Mouse (Mus musculus): ENCODE measurements around the gene Pgd. TPM values are rescaled to one million over a fixed set of nuclear protein-coding genes. Genes with fewer than 3 reads are reported as not detected.
A peak's percentile ranks its signal among the peaks of the same experiment; 100 is the strongest.

Pgd gene
- polyA plus RNA-seq, 1 experiment from 2014 or later, result 51.3 TPM

DNA sequence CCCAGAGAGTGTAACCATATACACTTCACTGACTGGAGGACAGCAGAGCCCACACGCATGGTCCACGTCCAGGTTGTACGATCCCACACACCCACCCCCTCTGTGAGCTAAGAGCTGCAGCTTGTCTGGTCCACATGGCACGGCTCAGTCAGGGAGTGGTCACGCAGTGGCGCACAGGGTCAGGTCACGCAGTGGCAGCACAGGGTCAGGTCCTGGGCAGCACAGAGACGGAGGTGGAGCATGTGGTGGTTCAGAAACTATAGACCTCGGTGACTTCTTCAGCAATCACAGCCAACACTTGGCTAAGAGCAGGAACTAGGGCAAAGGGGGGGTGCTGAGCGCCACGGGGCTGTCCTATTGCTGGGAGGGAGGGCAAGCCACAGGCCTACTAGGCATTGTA is 16.3 kb downstream of the Pgd start:
- Histone ChIP-seq H3K9ac (ENCODE audit: low read length) (no peak overlapping the region), H3K36me3 (ENCODE audit: control insufficient read depth, insufficient read depth, low read length) (peaks cover 23% of the 10 kb centered on the region)

DNA sequence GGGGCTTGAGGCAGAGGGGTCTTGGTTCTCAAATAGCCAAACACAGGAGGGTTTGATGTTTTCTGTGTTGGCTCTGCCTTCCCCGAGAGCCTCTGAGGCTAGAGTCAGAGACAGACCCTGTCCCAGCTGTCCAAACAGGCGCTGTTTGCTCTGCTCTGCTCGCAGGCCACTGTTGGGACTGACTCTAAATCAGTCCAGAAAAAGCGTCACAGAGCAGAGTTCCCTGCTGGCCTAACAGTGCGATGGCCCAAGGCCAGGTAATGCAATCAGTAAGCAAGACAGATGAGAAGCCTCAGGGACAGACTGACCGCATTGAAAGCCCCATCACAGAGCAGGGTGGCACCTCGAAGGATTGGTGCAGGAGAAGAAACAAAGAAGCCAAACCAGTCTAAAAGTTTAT is 17.0 kb downstream of the Pgd start:
- H3K9ac ChIP-seq (ENCODE audit: low read length), result no peak overlapping the region
- H3K27ac ChIP-seq (ENCODE audit: low read depth, low read length), result no peak overlapping the region
- DNase-seq (ENCODE audit: low spot score), result no peak
- peaks cover 17% of the 10 kb centered on the region; the same call in 1 of the 2 replicates for H3K36me3 ChIP-seq (ENCODE audit: control insufficient read depth, insufficient read depth, low read length)
- 82% methylated on average over 7 of the region's 7 CpGs for WGBS
- no peaks in the 10 kb centered on the region; the same call in 1 of the 2 replicates for H3K4me1 ChIP-seq (replicated peaks; ENCODE audit: control insufficient read depth, insufficient read depth, low read length)
- no peaks in the 10 kb centered on the region for H3K27me3 ChIP-seq (ENCODE audit: control insufficient read depth, insufficient read depth, low read length)
- ATAC-seq (replicated peaks; ENCODE audit: low FRiP score), result no peak
- no peak overlapping the region for H3K4me2 ChIP-seq (ENCODE audit: low read depth, low read length, severe bottlenecking)
- no peak overlapping the region for H3K4me3 ChIP-seq (ENCODE audit: low read depth, low read length)
- no peaks in the 10 kb centered on the region for H3K9me3 ChIP-seq (ENCODE audit: control insufficient read depth, low read length)

More for the DNA sequence above, 16.3 kb downstream of the Pgd start:
- no peak for ATAC-seq (replicated peaks; ENCODE audit: low FRiP score)
- Histone ChIP-seq H3K4me3 (ENCODE audit: low read depth, low read length) (no peak overlapping the region), H3K4me1 (replicated peaks; ENCODE audit: control insufficient read depth, insufficient read depth, low read length) (no peaks in the 10 kb centered on the region), H3K4me2 (ENCODE audit: low read depth, low read length, severe bottlenecking) (no peak overlapping the region), H3K9me3 (ENCODE audit: control insufficient read depth, low read length) (no peaks in the 10 kb centered on the region), H3K27ac (ENCODE audit: low read depth, low read length) (no peak overlapping the region), H3K27me3 (ENCODE audit: control insufficient read depth, insufficient read depth, low read length) (no peaks in the 10 kb centered on the region)
- WGBS, result 89% methylated on average over 11 of the region's 11 CpGs
- DNase-seq (ENCODE audit: low spot score), result no peak

DNA sequence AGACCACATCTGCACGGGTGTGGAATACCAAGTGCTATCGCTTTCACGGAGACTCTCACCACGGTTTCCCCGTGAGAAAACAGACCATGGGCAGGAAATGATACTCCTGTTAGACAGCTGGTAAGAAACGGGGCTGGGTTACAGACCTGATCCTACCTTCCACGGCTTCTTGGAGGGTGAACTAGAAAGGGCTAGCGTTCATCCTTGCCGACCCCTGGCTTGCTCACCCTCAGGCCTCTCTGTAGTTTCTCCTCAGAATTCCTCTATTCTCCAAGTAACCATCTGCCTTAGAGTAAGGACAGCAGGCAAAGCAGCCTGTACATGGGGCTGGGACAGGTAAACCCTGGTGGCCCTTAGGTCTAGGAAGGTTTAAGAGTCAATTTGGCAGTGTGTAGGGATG is 17.4 kb downstream of the Pgd start:
- H3K27ac ChIP-seq (ENCODE audit: low read depth, low read length), result no peak overlapping the region
- DNase-seq (ENCODE audit: low spot score), result no peak
- H3K27me3 ChIP-seq (ENCODE audit: control insufficient read depth, insufficient read depth, low read length), result no peaks in the 10 kb centered on the region
- 85% methylated on average over 9 of the region's 9 CpGs for WGBS
- H3K4me3 ChIP-seq (ENCODE audit: low read depth, low read length), result no peak overlapping the region
- no peaks in the 10 kb centered on the region for H3K9me3 ChIP-seq (ENCODE audit: control insufficient read depth, low read length)
- no peak overlapping the region for H3K4me2 ChIP-seq (ENCODE audit: low read depth, low read length, severe bottlenecking)
- no peak overlapping the region for H3K9ac ChIP-seq (ENCODE audit: low read length)
- no peaks in the 10 kb centered on the region; the same call in 1 of the 2 replicates for H3K4me1 ChIP-seq (replicated peaks; ENCODE audit: control insufficient read depth, insufficient read depth, low read length)
- H3K36me3 ChIP-seq (ENCODE audit: control insufficient read depth, insufficient read depth, low read length), result peaks cover 16% of the 10 kb centered on the region; the same call in 1 of the 2 replicates
- no peak for ATAC-seq (replicated peaks; ENCODE audit: low FRiP score)

DNA sequence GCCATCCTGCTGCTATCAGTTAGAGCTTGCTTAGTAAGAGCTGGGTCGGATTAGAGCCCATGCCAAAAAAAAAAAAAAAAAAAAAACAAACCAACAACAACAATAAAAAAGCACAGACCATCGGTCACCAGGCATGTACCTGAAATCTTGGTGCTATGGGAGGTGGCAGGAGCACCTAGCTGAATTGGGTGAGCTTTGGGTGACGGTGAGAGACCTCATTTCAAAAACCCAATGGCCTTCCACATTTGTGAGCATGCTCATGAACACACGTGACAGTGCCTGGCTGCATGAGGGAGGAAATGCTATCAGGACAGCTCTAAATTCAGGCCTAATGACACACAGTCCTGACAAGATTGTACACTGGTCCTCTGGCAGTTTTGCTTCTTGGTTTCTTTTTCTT is 18.5 kb downstream of the Pgd start:
- no peak overlapping the region for H3K9ac ChIP-seq (ENCODE audit: low read length)
- ATAC-seq (replicated peaks; ENCODE audit: low FRiP score) (no peak), DNase-seq (ENCODE audit: low spot score) (no peak)
- H3K4me1 ChIP-seq (replicated peaks; ENCODE audit: control insufficient read depth, insufficient read depth, low read length), result no peaks in the 10 kb centered on the region; the same call in 1 of the 2 replicates
- H3K36me3 ChIP-seq (ENCODE audit: control insufficient read depth, insufficient read depth, low read length), result peaks cover 13% of the 10 kb centered on the region; the same call in 1 of the 2 replicates
- H3K4me3 ChIP-seq (ENCODE audit: low read depth, low read length), result no peak overlapping the region
- no peaks in the 10 kb centered on the region for H3K27me3 ChIP-seq (ENCODE audit: control insufficient read depth, insufficient read depth, low read length)
- H3K9me3 ChIP-seq (ENCODE audit: control insufficient read depth, low read length), result no peaks in the 10 kb centered on the region
- H3K4me2 ChIP-seq (ENCODE audit: low read depth, low read length, severe bottlenecking), result no peak overlapping the region
- 84% methylated on average over 4 of the region's 4 CpGs for WGBS
- H3K27ac ChIP-seq (ENCODE audit: low read depth, low read length), result no peak overlapping the region

DNA sequence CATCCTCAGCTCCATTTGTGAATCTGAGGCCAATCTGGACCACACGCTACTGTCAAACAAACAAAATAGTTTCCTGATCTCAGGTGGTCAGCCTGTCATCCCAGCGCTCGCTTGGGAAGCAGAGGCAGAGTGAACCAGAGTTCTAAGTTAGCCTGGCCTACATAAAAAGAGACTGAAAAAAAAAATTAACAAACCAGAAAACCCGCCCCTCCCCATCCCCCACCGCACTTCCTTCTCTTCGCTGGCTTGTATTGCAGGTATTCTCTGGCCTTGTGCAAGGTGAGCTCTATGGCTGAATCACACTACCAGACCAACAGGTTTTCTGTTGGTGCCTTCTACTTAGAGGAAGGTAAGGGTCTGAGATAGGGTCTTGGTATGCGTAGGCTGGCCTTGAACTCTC is 19.0 kb downstream of the Pgd start:
- Histone ChIP-seq H3K27ac (ENCODE audit: low read depth, low read length) (no peak overlapping the region), H3K4me1 (replicated peaks; ENCODE audit: control insufficient read depth, insufficient read depth, low read length) (no peaks in the 10 kb centered on the region; the same call in 1 of the 2 replicates), H3K27me3 (ENCODE audit: control insufficient read depth, insufficient read depth, low read length) (no peaks in the 10 kb centered on the region), H3K9ac (ENCODE audit: low read length) (no peak overlapping the region), H3K4me2 (ENCODE audit: low read depth, low read length, severe bottlenecking) (no peak overlapping the region), H3K9me3 (ENCODE audit: control insufficient read depth, low read length) (no peaks in the 10 kb centered on the region), H3K36me3 (ENCODE audit: control insufficient read depth, insufficient read depth, low read length) (peaks cover 13% of the 10 kb centered on the region; the same call in 1 of the 2 replicates), H3K4me3 (ENCODE audit: low read depth, low read length) (no peak overlapping the region)
- WGBS, result 92% methylated on average over 7 of the region's 7 CpGs
- DNase-seq (ENCODE audit: low spot score) (no peak), ATAC-seq (replicated peaks; ENCODE audit: low FRiP score) (no peak)

DNA sequence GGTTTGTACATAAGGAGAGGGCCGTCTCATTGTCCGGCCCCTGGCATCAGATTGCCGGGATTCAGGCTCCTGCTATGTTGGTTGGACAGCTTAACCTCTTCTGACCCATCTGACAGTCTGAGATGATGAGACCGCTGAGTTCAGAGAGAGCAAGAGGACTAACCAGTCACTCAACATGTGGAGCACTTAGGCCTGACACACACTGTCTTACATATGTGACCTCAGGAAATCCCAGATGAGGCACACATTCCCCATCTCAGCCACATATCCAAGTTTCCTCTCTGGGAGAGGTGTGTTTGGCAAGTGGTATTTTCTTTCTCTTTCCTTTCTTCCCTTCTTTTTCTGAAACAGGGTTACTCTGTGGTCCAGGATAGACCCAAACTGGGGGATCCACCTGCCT is 21.4 kb downstream of the Pgd start:
- H3K4me2 ChIP-seq (ENCODE audit: low read depth, low read length, severe bottlenecking), result no peak overlapping the region

DNA sequence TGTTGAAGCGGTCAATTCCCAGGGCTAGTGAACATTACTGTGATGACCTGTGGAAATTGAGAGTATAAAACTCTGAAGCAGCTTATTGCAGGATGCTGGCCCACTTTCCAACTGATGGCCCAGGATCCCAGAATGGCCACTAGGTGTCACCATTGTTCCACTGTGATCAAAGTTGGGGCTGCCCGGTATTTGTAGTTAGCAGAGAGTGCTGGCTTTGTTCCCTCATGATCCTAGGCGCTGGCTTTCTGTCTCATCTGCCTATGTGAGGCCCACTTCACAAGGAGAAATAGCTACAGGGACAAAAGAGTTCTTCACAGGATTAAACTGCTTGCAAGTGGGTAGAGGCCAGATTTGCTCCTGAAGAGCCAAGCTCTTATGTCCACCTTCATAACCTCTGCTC is 22.1 kb downstream of the Pgd start:
- Histone ChIP-seq H3K9ac (ENCODE audit: low read length) (peak overlapping the region; percentile 32; the same call in 1 of the 2 replicates), H3K27me3 (ENCODE audit: control insufficient read depth, insufficient read depth, low read length) (no peaks in the 10 kb centered on the region), H3K4me1 (replicated peaks; ENCODE audit: control insufficient read depth, insufficient read depth, low read length) (no peaks in the 10 kb centered on the region; the same call in 1 of the 2 replicates), H3K9me3 (ENCODE audit: control insufficient read depth, low read length) (no peaks in the 10 kb centered on the region), H3K36me3 (ENCODE audit: control insufficient read depth, insufficient read depth, low read length) (no peaks in the 10 kb centered on the region), H3K27ac (ENCODE audit: low read depth, low read length) (no peak overlapping the region), H3K4me2 (ENCODE audit: low read depth, low read length, severe bottlenecking) (no peak overlapping the region), H3K4me3 (ENCODE audit: low read depth, low read length) (no peak overlapping the region)
- DNase-seq (ENCODE audit: low spot score) (peak; percentile 92), ATAC-seq (replicated peaks; ENCODE audit: low FRiP score) (peak; percentile 89)
- WGBS, result 5% methylated on average over 3 of the region's 3 CpGs

More for the DNA sequence above, 21.4 kb downstream of the Pgd start:
- Histone ChIP-seq H3K36me3 (ENCODE audit: control insufficient read depth, insufficient read depth, low read length) (no peaks in the 10 kb centered on the region; the same call in 1 of the 2 replicates), H3K4me1 (replicated peaks; ENCODE audit: control insufficient read depth, insufficient read depth, low read length) (no peaks in the 10 kb centered on the region; the same call in 1 of the 2 replicates), H3K9me3 (ENCODE audit: control insufficient read depth, low read length) (no peaks in the 10 kb centered on the region), H3K4me3 (ENCODE audit: low read depth, low read length) (no peak overlapping the region), H3K27ac (ENCODE audit: low read depth, low read length) (no peak overlapping the region), H3K9ac (ENCODE audit: low read length) (no peak overlapping the region), H3K27me3 (ENCODE audit: control insufficient read depth, insufficient read depth, low read length) (no peaks in the 10 kb centered on the region)
- DNase-seq (ENCODE audit: low spot score) (no peak), ATAC-seq (replicated peaks; ENCODE audit: low FRiP score) (no peak)
- 74% methylated on average over 4 of the region's 4 CpGs for WGBS

DNA sequence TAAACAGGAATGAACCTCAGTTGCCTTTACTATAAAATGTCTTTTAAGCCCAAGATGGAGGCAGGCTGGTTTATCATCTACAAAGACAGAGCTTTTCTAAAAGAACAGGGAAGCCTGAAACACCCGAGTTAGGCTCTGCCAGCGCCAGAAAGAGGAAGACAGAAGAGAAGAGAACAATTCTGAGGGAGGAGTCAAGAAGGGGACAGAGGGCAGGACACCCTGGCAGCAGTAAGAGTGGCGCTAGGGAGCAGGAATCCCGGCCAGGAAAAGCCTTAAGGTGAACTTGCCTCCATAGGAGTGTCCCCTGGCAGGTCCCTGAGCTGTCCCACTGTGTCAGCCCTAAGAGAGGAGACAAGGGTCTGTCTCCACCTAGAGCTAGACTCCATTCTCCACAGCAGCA is 23.0 kb downstream of the Pgd start:
- H3K4me1 ChIP-seq (replicated peaks; ENCODE audit: control insufficient read depth, insufficient read depth, low read length), result no peaks in the 10 kb centered on the region; the same call in 1 of the 2 replicates
- H3K9ac ChIP-seq (ENCODE audit: low read length), result no peak overlapping the region
- ATAC-seq (replicated peaks; ENCODE audit: low FRiP score) (no peak), DNase-seq (ENCODE audit: low spot score) (no peak)
- H3K4me2 ChIP-seq (ENCODE audit: low read depth, low read length, severe bottlenecking), result no peak overlapping the region
- H3K36me3 ChIP-seq (ENCODE audit: control insufficient read depth, insufficient read depth, low read length), result no peaks in the 10 kb centered on the region
- no peaks in the 10 kb centered on the region for H3K27me3 ChIP-seq (ENCODE audit: control insufficient read depth, insufficient read depth, low read length)
- H3K9me3 ChIP-seq (ENCODE audit: control insufficient read depth, low read length), result no peaks in the 10 kb centered on the region
- no peak overlapping the region for H3K27ac ChIP-seq (ENCODE audit: low read depth, low read length)
- no peak overlapping the region for H3K4me3 ChIP-seq (ENCODE audit: low read depth, low read length)
- 39% methylated on average over 4 of the region's 4 CpGs for WGBS

DNA sequence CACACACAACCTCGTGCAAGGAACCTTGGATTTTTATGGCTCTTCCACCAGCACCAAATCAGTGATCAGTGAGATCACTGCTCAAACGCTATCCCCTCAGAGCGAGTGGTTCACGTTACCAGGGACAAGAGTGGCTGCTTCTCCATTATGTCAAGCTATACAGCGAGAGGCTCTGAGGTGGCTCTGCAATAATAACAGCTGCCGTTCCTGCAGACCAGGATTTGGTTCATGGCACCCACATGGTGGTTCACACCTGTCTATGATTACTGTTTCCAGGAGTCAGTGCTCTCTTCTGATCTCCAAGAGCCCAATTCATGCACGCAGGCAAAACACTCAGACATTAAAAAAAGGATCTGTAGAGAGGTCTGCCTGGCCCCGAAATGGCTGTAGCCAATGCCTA is 28.1 kb downstream of the Pgd start:
- Histone ChIP-seq H3K9ac (ENCODE audit: low read length) (no peak overlapping the region), H3K4me1 (replicated peaks; ENCODE audit: control insufficient read depth, insufficient read depth, low read length) (peaks cover 6% of the 10 kb centered on the region; the same call in 1 of the 2 replicates), H3K9me3 (ENCODE audit: control insufficient read depth, low read length) (no peaks in the 10 kb centered on the region), H3K4me3 (ENCODE audit: low read depth, low read length) (no peak overlapping the region), H3K27ac (ENCODE audit: low read depth, low read length) (no peak overlapping the region), H3K4me2 (ENCODE audit: low read depth, low read length, severe bottlenecking) (no peak overlapping the region), H3K27me3 (ENCODE audit: control insufficient read depth, insufficient read depth, low read length) (no peaks in the 10 kb centered on the region), H3K36me3 (ENCODE audit: control insufficient read depth, insufficient read depth, low read length) (no peaks in the 10 kb centered on the region)
- DNase-seq (ENCODE audit: low spot score) (no peak), ATAC-seq (replicated peaks; ENCODE audit: low FRiP score) (no peak)
- 86% methylated on average over 8 of the region's 8 CpGs for whole genome bisulfite sequencing

Data from forebrain, embryonic 11.5 days (tissue).